Mouse (Mus musculus) heart, embryonic 10.5 days (tissue): ENCODE measurements around the gene Znrf1. TPM values are rescaled to one million over a fixed set of nuclear protein-coding genes. Genes with fewer than 3 reads are reported as not detected.
"Not testable (repeated sequence)": the region's sequence is repeated elsewhere in the genome, so short reads cannot be mapped to it uniquely, and the experiment has no call there.

Experiments used
- DNase-seq: peaks from one replicate; pipeline ENCODE4 v3.0.0-alpha.2; 2017; ENCODE audit warnings: low spot score
- H3K27ac ChIP-seq: fragments of 300-500 bp; sonication (generic); 2 replicates; pipeline ENCODE4 v1.5.1; 2016; ENCODE audit warnings: mild to moderate bottlenecking
- H3K27me3 ChIP-seq: fragments of 300-500 bp; sonication (generic); 2 replicates; pipeline ENCODE4 v1.6.1; 2016; ENCODE audit warnings: mild to moderate bottlenecking; ENCODE audit not compliant: poor library complexity, insufficient read depth, severe bottlenecking
- H3K36me3 ChIP-seq: fragments of 300-500 bp; sonication (generic); 2 replicates; pipeline ENCODE4 v1.6.1; 2016; ENCODE audit warnings: mild to moderate bottlenecking, moderate library complexity
- H3K4me1 ChIP-seq: fragments of 300-500 bp; sonication (generic); 2 replicates; pipeline ENCODE4 v1.6.1; 2016; ENCODE audit warnings: mild to moderate bottlenecking
- H3K4me3 ChIP-seq: fragments of 300-500 bp; sonication (generic); 2 replicates; pipeline ENCODE4 v1.5.1; 2016; ENCODE audit warnings: mild to moderate bottlenecking, moderate library complexity
- H3K9me3 ChIP-seq: fragments of 300-500 bp; sonication (generic); 2 replicates; pipeline ENCODE4 v1.6.1; 2016; ENCODE audit warnings: mild to moderate bottlenecking, moderate library complexity
- WGBS: fragments of 180-500 bp; shearing (Covaris S2); methylation state at CpG from one replicate; pipeline ENCODE4 v1.1.7; 2016; 5-methylcytosine and 5-hydroxymethylcytosine counted together
- polyA plus RNA-seq: library from polyadenylated mRNA; unstranded; fragments of >200 nt; fragmentation: Nextera tagmentation; extraction: Ambion mirVana; gene quantifications from 2 replicates; pipeline ENCODE4 v1.2.1, GENCODE M21; 2016

The Znrf1 gene
- polyA plus RNA-seq: 21.3 and 37.0 TPM in 2 replicates

- WGBS: under 1% methylated on average over 84 of the region's 100 CpGs
- Histone ChIP-seq H3K4me1 (peaks cover 37% of the 10 kb centered on the region), H3K36me3 (no peaks in the 10 kb centered on the region), H3K9me3 (no peaks in the 10 kb centered on the region), H3K4me3 (peak within 1 kb of the TSS; percentile 98), H3K27ac (peak within 1 kb of the TSS; percentile 96), H3K27me3 (no peaks in the 10 kb centered on the region)
- peak; percentile 94 for DNase-seq
Measured at GRCm38 (mm10) chr8:111536031-111536977, at the start of gene Znrf1. Gene Znrf1, plus strand, starts transcription at chr8:111536097.

GRCm38 (mm10) chr8:111490034-111490591 is 45.8 kb upstream of the Znrf1 start:
- Histone ChIP-seq H3K9me3 (no peaks in the 10 kb centered on the region), H3K4me3 (no peak overlapping the region), H3K27ac (no peak overlapping the region), H3K27me3 (no peaks in the 10 kb centered on the region), H3K36me3 (peaks cover 22% of the 10 kb centered on the region), H3K4me1 (no peaks in the 10 kb centered on the region)
- DNase-seq: no peak
- 74% methylated on average over 10 of the region's 10 CpGs for WGBS

- H3K27me3 ChIP-seq: no peaks in the 10 kb centered on the region
- no peak overlapping the region for H3K4me3 ChIP-seq
- H3K4me1 ChIP-seq: no peaks in the 10 kb centered on the region
- no peak for DNase-seq
- H3K27ac ChIP-seq: no peak overlapping the region
- H3K36me3 ChIP-seq: peaks cover 27% of the 10 kb centered on the region
- no peaks in the 10 kb centered on the region for H3K9me3 ChIP-seq
- WGBS: 65% methylated on average over 7 of the region's 7 CpGs
Measured at GRCm38 (mm10) chr8:111491191-111491590, 44.7 kb upstream of the Znrf1 start.

- Histone ChIP-seq H3K27ac (no peak overlapping the region), H3K4me1 (no peaks in the 10 kb centered on the region), H3K4me3 (no peak overlapping the region), H3K36me3 (peaks cover 31% of the 10 kb centered on the region), H3K27me3 (no peaks in the 10 kb centered on the region), H3K9me3 (no peaks in the 10 kb centered on the region)
- no peak for DNase-seq
- WGBS: 90% methylated on average over 9 of the region's 9 CpGs
Measured at GRCm38 (mm10) chr8:111492508-111492907, 43.4 kb upstream of the Znrf1 start.

- WGBS: 93% methylated on average over 3 of the region's 3 CpGs
- Histone ChIP-seq H3K4me1 (no peaks in the 10 kb centered on the region), H3K36me3 (peaks cover 33% of the 10 kb centered on the region)
Measured at GRCm38 (mm10) chr8:111493176-111493575, 42.7 kb upstream of the Znrf1 start.

GRCm38 (mm10) chr8:111496326-111496725 is 39.6 kb upstream of the Znrf1 start:
- no peak for DNase-seq
- H3K4me1 ChIP-seq: 0 out of 2 replicates have a peak, but pooled peaks cover under 1% of the 10 kb centered on the region
- WGBS: 68% methylated on average over 7 of the region's 7 CpGs
- H3K27me3 ChIP-seq: peaks cover 11% of the 10 kb centered on the region; the same call in 1 of the 2 replicates
- no peak overlapping the region for H3K27ac ChIP-seq
- H3K9me3 ChIP-seq: no peaks in the 10 kb centered on the region
- H3K36me3 ChIP-seq: peaks cover 48% of the 10 kb centered on the region
- no peak overlapping the region for H3K4me3 ChIP-seq

More at GRCm38 (mm10) chr8:111493176-111493575, 42.7 kb upstream of the Znrf1 start:
- no peaks in the 10 kb centered on the region for H3K9me3 ChIP-seq
- no peak for DNase-seq
- H3K27me3 ChIP-seq: no peaks in the 10 kb centered on the region
- H3K4me3 ChIP-seq: no peak overlapping the region
- no peak overlapping the region for H3K27ac ChIP-seq

- H3K36me3 ChIP-seq: peaks cover 45% of the 10 kb centered on the region
- not testable (repeated sequence) for DNase-seq
Measured at GRCm38 (mm10) chr8:111498249-111498648, 37.6 kb upstream of the Znrf1 start.

GRCm38 (mm10) chr8:111501724-111502464 is 34.0 kb upstream of the Znrf1 start:
- Histone ChIP-seq H3K27me3 (peaks cover 11% of the 10 kb centered on the region; the same call in 1 of the 2 replicates), H3K4me3 (peak overlapping the region; percentile 29), H3K27ac (peak overlapping the region; percentile 23; the same call in 1 of the 2 replicates), H3K9me3 (no peaks in the 10 kb centered on the region), H3K36me3 (peaks cover 30% of the 10 kb centered on the region), H3K4me1 (peaks cover 18% of the 10 kb centered on the region)
- no peak for DNase-seq
- WGBS: 30% methylated on average over 11 of the region's 11 CpGs

More at GRCm38 (mm10) chr8:111498249-111498648, 37.6 kb upstream of the Znrf1 start:
- not testable (repeated sequence) for H3K4me3 ChIP-seq, H3K27ac ChIP-seq, H3K9me3 ChIP-seq
- Histone ChIP-seq H3K27me3 (peaks cover 11% of the 10 kb centered on the region; the same call in 1 of the 2 replicates), H3K4me1 (peaks cover 14% of the 10 kb centered on the region)
- 77% methylated on average over 6 of the region's 6 CpGs for WGBS

- no peaks in the 10 kb centered on the region for H3K9me3 ChIP-seq
- peaks cover 40% of the 10 kb centered on the region for H3K4me1 ChIP-seq
- peak overlapping the region; percentile 37; the same call in 1 of the 2 replicates for H3K27ac ChIP-seq
- no peaks in the 10 kb centered on the region for H3K27me3 ChIP-seq
- WGBS: 35% methylated on average over 2 of the region's 2 CpGs
- DNase-seq: no peak
- H3K4me3 ChIP-seq: no peak overlapping the region
- peaks cover 6% of the 10 kb centered on the region; the same call in 1 of the 2 replicates for H3K36me3 ChIP-seq
Measured at GRCm38 (mm10) chr8:111508566-111508965, 27.3 kb upstream of the Znrf1 start.

GRCm38 (mm10) chr8:111509278-111509677 is 26.6 kb upstream of the Znrf1 start:
- no peaks in the 10 kb centered on the region for H3K9me3 ChIP-seq
- H3K27me3 ChIP-seq: no peaks in the 10 kb centered on the region
- WGBS: 48% methylated on average over 11 of the region's 11 CpGs
- H3K27ac ChIP-seq: peak overlapping the region; percentile 37; the same call in 1 of the 2 replicates
- H3K4me3 ChIP-seq: no peak overlapping the region
- DNase-seq: no peak
- H3K36me3 ChIP-seq: 0 out of 2 replicates have a peak, but pooled peaks cover under 1% of the 10 kb centered on the region
- peaks cover 40% of the 10 kb centered on the region for H3K4me1 ChIP-seq

GRCm38 (mm10) chr8:111510401-111510800 is 25.5 kb upstream of the Znrf1 start:
- peak; percentile 90 for DNase-seq
- Histone ChIP-seq H3K4me3 (peak overlapping the region; percentile 33; the same call in 1 of the 2 replicates), H3K27me3 (peaks cover 5% of the 10 kb centered on the region; the same call in 1 of the 2 replicates), H3K36me3 (0 out of 2 replicates have a peak, but pooled peaks cover 2% of the 10 kb centered on the region), H3K9me3 (no peaks in the 10 kb centered on the region), H3K27ac (peak overlapping the region; percentile 59), H3K4me1 (peaks cover 36% of the 10 kb centered on the region)
- 17% methylated on average over 4 of the region's 4 CpGs for WGBS

- no peaks in the 10 kb centered on the region for H3K9me3 ChIP-seq
- 71% methylated on average over 7 of the region's 7 CpGs for WGBS
- H3K27me3 ChIP-seq: peaks cover 5% of the 10 kb centered on the region; the same call in 1 of the 2 replicates
- peaks cover 40% of the 10 kb centered on the region for H3K4me1 ChIP-seq
- no peak for DNase-seq
- no peak overlapping the region for H3K27ac ChIP-seq
- peaks cover 11% of the 10 kb centered on the region; the same call in 1 of the 2 replicates for H3K36me3 ChIP-seq
- no peak overlapping the region for H3K4me3 ChIP-seq
Measured at GRCm38 (mm10) chr8:111512941-111513340, 23.0 kb upstream of the Znrf1 start.
